Mouse (Mus musculus) lung, postnatal 4 days (tissue): ENCODE data around the gene Etv2.

Source experiments
- DNase-seq, 2 experiments: peaks; one replicate each; pipeline ENCODE4 v3.0.0; 2021

Gene Etv2

GRCm38 (mm10) chr7:30587842-30588667, 47.6 kb downstream of the Etv2 start:
- peak in 1 of 2 experiments; percentile 64 for DNase-seq

- DNase-seq: no peak
Observed at GRCm38 (mm10) chr7:30586455-30587020, 49.1 kb downstream of the Etv2 start.

DNA sequence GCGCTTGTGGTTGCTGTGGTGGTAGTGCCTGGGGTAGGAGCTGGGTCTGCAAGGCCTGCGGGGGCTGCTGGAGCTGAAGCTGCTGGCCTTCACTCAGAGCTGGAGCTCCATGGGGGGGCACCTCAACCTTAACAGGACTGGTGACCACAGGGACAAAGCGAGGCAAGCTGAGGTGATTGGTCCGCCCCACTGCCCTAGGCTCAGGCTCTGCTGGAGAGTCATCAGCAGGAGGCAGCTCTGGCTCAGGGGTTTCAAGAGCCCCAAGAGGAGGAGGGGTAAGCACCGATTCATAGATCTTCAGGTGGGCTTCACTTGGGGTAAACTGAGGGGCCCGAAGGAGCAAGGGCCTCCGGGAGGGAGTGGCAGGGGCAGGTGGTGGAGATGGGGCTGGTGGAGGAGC, 50.5 kb downstream of the Etv2 start:
- DNase-seq: no peak

DNA sequence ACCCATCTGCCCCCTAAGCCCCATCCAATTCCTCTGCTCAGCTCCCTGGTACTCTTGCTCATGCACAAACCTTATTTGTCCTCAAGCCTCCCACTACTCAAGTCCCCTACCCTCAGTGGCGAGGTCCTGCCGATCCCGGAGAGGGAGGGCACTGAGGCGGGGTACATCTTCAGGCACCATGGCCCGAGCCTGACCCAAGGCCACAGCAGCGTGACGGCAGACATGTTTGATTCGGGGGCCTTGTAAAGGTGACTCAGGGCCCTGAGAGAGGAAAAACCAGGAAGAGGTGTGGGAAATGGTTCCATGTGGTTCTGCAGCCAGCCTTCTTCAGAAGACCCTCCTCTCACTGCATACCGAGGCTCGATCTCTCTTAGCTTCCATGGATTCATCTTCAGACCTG, 51.3 kb downstream of the Etv2 start:
- no peak for DNase-seq
